Mouse (Mus musculus) gastrocnemius, adult 2 months (tissue): ENCODE measurements at regions not wholly inside any gene's neighbourhood (a gene's known extent, or its start where the extent isn't known, plus 50 kb on each side); places are given as distances from the start of the nearest gene placed in this dataset.

ENCODE experiments used
- DNase-seq: peaks from one replicate; pipeline ENCODE4 v3.0.0; 2022
- H3K27ac ChIP-seq: fragments of 200-600 bp; 2 replicates; pipeline ENCODE4 v1.8.1; 2022; ENCODE audit warnings: mild to moderate bottlenecking
- H3K4me3 ChIP-seq: fragments of 200-600 bp; 2 replicates; pipeline ENCODE4 v1.8.1; 2022; ENCODE audit warnings: mild to moderate bottlenecking, moderate library complexity
- CTCF ChIP-seq: fragments of 200-600 bp; IDR thresholded peaks from 2 replicates; pipeline ENCODE4 v1.8.1; 2022; ENCODE audit warnings: antibody characterized with exemption, mild to moderate bottlenecking, moderate library complexity
- intact Hi-C: fragments of 180-260 bp; cut with DNase I; formaldehyde crosslinking; loops from one replicate; pipeline ENCODE4 v1.15.1; 2025

DNA sequence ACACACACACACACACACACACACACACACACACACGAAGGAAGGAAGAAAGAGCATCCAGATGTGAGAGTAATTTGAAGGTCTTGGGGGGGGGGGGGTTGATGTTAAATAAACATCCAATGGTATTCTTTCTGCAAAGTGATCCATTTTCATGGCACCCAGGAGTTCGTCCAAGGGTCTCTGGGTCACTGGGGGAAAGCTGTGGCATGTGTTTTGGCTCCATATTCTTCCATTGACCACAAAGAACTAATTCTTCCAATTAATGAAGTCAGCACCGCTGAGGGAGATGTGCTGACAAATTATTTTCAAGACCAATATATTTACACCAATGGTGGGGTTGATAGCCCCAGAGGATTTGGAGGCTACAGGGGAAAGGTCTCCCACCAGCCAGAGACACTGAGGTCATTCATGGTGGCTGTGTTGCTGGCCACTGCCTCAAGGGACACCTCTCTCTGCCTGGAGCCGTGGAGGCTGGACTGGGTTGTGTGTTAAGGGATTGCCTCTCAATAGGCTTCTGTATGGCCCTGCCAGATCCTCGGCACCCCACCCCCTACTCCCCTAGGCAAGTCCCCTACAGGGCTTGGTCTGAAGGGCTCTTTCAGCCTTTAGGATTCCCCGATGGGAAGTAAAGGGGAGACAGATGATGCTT is 99.1 kb upstream of the Pkdcc start:
- intact Hi-C loops = no loop called here
- TF ChIP-seq CTCF = no peak
- Histone ChIP-seq H3K27ac (no peak overlapping the region), H3K4me3 (no peak overlapping the region)
- DNase-seq = no peak

DNA sequence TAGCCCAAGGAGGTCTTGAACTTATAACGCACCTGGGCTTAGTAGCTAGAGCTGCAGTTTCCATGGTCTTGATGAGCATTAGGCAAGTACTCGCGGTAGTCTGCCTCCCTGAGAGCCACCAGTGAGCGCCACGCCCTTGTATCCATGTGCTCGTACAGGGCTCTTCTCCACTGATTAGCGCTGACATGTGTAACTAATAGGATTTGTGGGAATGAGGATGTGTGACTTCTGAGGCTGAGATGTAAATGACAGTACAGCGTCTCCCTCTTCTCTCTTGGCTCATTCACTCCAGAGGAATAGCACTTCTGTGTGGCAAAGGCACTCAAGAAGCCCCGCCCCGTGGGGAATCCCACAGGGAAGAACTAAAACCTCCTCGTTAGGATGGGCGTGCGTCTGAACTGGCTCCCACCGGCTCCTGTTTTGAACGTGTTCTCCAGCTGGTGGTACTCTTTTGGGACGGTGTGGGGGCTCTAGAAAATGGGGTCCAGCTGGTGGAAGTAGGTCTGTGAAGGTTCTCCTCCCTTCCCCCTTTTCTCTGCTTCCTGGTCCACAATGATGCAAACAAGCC is 94.3 kb upstream of the Pkdcc start:
- intact Hi-C loops = no loop called here
- DNase-seq = peak; percentile 46
- TF ChIP-seq CTCF = no peak
- Histone ChIP-seq H3K27ac (no peak overlapping the region), H3K4me3 (peak overlapping the region; percentile 59)

DNA sequence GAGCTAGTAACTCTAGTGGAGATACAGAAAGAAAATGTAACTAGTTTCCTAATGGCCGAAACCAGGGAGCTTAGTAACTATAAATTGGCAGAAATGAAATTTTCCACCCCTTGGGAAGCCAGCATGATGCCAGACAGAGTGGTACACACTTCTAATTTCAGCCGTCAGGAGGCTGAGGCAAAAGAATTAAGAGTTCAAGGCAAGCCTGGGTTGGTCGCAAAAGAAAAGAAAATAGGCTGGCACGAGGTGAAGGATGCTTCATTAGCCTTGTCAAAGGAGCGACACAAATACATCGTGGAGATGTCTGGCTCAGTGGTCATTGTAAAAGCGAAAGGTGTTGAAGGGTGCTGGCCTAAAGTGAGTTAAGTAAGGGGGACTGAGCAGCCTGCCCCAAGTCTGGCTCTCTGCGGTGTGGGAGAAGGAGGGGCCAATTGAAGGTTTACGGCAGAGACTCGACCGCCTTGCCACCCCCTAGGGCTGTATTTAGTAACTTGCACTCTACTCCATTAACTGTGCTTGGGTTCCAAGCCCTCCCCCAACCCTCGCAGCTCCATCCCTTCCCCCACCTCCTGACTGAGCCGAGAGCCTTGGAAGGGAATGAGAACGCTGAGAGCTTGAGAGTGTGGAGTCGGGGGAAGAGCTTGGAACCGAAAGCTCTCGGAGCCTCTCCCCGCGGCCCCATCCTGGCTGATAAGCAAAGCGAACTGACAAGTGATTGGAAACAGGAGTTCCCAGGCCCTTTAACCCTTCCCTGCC is 92.4 kb upstream of the Pkdcc start:
- Histone ChIP-seq H3K27ac (peak overlapping the region; percentile 78), H3K4me3 (peak overlapping the region; percentile 61)
- TF ChIP-seq CTCF = no peak
- intact Hi-C loops = no loop called here
- peak; percentile 61 for DNase-seq

DNA sequence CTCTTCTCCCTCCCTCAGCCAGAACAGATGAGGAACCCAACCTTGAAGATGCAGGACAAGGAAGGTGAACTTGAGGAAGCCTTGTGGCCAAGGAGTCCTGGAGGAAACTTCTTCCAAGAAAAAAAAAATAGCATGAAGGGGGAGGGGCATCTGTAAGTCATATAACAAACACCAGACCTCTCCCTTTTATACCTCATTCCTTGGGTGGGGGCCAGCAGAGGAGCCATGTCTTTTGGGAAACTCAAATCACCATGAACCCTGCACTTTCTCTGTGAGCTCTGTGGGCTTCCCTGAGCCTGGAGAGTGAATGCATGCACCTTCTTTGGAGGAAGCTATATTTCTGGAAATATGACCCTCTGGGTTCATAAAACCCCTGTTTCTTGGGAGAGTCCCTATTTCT is 90.0 kb upstream of the Pkdcc start:
- Histone ChIP-seq H3K4me3 (no peak overlapping the region), H3K27ac (no peak overlapping the region)
- no peak for TF ChIP-seq CTCF
- intact Hi-C loops = no loop called here
- no peak for DNase-seq

DNA sequence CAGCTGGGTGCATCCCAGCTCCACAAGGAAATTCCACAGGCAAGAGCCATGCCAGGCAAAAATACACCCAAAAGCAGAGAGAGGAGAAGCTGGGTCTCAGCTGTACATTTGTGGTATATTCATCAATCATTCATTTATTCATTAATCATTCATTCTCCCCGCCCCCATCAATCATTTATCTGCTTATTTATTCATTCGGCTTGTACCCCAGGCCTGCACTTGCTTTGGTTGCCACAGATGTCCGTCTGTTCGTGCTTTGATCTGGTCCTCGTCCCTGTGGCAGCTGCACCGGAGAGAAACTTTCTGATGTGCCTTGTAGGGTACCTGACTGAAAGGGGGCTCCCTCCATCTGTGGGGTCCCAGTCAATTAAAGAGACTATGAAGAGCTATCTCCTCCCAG is 87.2 kb upstream of the Pkdcc start:
- H3K27ac ChIP-seq = peak overlapping the region; percentile 80; the same call in 1 of the 2 replicates
- TF ChIP-seq CTCF = no peak
- no peak for DNase-seq
- no peak overlapping the region for H3K4me3 ChIP-seq
- intact Hi-C loops = no loop called here

DNA sequence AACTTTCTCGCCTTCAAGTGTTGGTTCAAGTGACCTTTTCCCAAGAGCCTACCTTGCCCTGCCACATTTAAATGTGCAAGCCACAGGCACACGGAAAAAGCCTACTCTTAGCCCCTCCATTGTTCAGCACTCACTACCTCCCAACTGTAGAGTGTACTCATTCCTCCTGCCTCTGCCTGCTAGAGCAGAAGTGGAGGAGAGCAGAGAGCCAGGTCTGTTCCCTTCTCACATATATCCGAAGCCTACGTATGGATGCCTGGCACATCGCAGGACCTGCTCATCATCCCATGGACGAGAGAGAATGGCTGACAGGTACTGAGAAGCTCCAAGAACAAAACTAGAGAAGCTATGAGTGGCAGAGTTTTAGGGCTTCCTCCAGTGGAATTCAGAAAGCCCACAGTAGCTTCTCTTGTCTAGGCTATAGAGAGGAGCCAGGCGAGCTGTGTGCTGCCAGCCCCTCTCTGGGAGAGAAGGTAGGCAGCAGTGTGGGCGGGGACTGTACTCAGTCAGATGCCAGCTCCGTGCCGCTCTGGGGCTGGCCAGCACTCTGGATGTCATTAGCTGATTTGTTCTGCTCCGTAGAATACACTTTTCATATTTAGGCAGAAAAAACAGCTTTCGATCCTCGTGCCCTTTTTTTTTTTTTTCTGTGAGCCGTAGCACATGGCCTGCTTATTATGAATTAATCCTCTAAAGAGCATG is 86.1 kb upstream of the Pkdcc start:
- intact Hi-C loops = no loop called here
- peak overlapping the region; percentile 80 for H3K27ac ChIP-seq
- peak; percentile 79 for DNase-seq
- no peak for TF ChIP-seq CTCF
- peak overlapping the region; percentile 55 for H3K4me3 ChIP-seq

DNA sequence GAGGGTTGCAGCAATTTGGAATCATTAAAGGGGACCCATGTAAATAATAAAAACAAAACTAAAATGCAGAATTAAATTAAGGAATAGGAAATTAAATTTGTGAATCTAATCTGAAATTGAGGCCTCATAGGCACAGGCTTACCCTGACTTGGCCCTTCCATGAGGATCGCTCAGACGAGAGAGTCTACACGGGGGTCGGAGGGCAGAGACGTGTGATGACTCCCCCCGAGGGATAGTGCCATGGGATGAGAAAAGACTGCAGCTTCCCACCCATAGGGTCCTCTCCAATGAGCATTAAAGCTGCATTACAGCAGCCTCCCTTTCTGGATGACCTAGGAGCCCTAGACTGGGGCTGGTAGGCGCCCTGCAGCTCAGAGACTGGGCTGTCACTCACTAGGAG is 85.4 kb upstream of the Pkdcc start:
- peak overlapping the region; percentile 80 for H3K27ac ChIP-seq
- no peak for TF ChIP-seq CTCF
- intact Hi-C loops = no loop called here
- peak overlapping the region; percentile 55 for H3K4me3 ChIP-seq
- no peak for DNase-seq

DNA sequence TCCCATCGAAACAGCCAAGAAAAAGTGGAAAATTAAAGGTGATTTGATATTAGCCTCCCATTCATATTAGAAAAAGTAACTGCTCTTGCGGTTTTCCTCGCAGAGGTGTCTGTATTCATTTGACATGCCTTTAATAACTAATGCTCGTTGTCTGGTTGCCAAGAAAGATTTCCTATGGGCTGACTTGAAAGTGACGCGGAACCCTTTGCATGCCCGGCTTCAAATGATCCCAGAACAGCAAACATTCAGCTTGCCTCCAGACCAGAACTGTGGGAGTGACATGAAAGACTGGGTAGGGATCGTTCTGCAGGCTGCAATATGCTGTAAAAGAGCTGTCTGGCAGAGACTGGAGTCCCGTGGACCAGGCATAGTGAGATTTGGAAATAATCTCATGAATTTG is 81.9 kb upstream of the Pkdcc start:
- intact Hi-C loops = no loop called here
- H3K4me3 ChIP-seq = no peak overlapping the region
- H3K27ac ChIP-seq = no peak overlapping the region
- no peak for TF ChIP-seq CTCF
- no peak for DNase-seq

DNA sequence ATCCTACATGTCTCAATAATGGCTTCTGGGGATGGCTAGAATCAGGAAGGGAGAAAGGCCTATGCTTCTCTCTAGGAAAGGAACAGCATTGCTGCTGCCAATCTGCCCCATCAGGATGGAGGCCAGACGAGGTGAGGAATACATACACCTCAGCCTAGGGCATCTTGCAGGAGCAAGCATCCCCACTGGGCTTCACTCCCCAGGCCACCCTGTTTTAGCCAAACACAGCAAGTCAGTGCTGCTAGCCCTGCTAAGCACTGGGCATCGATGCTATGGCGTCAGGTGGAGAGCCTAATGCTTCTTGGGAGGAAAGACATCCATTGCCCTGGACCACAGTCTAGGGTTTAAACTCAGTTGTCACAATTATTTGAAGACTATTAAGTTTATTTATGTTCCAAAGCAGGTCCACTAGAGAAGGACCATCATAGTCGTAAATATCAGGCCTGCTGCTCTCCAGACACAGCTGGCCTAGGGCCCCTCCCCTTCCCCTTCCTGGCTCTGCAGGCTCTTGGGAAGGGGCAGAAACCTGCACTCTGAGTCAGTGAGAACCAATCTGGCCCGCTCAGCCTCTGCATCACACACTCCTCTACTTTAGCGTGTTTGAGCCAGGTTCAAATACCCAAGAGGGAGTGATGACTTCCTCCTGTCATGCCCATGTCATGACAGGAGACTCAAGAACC is 79.5 kb upstream of the Pkdcc start:
- no peak for DNase-seq
- TF ChIP-seq CTCF = no peak
- no peak overlapping the region for H3K4me3 ChIP-seq
- intact Hi-C loops = no loop called here
- H3K27ac ChIP-seq = no peak overlapping the region

DNA sequence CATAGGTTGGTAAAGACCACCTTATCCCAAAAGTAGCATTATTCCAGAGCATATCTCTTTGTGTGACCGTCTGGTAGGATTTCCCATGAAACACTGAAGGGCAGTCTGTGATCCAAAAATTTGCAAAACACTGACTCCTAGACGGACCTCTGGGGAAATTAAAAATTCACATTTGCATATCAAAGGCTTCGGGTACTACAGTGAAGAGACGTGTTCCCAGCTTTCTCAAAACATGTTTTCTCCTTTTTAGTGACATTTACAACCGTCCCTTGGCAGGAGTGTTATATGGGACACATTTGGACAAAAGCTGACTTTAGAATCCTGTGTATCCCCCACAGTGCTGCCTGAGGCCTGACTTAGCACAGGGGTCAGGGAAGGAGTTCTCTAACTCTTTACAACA is 78.8 kb upstream of the Pkdcc start:
- Histone ChIP-seq H3K27ac (no peak overlapping the region), H3K4me3 (no peak overlapping the region)
- no peak for DNase-seq
- TF ChIP-seq CTCF = no peak
- intact Hi-C loops = no loop called here

DNA sequence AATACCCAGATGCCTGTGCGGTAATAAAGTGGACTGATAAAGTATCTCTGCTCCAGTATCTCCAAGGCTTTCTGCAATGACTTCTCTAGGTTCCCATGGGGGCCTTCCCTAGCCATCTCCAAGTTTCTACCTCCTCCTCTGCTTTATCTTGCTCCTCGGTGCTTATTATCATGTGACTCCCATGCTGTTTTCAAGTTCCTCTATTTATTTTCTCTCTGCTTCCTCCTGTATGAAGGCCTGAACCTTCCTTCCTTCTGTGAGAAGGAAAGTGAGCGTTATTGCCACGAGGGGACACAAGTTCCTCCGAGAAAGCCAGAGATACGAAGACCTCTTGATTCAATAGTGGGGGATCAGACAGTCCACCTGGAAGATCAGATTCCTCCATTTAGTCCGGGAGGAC is 77.4 kb upstream of the Pkdcc start:
- H3K4me3 ChIP-seq = no peak overlapping the region
- no peak overlapping the region for H3K27ac ChIP-seq
- no peak for DNase-seq
- intact Hi-C loops = no loop called here
- TF ChIP-seq CTCF = no peak
